Mouse (Mus musculus): ENCODE measurements around the gene Gpbar1. TPM values are rescaled to one million over a fixed set of nuclear protein-coding genes. Genes with fewer than 3 reads are reported as not detected.

The Gpbar1 gene
- polyA plus RNA-seq, 1 experiment from 2014 or later: 0.39 TPM

DNA sequence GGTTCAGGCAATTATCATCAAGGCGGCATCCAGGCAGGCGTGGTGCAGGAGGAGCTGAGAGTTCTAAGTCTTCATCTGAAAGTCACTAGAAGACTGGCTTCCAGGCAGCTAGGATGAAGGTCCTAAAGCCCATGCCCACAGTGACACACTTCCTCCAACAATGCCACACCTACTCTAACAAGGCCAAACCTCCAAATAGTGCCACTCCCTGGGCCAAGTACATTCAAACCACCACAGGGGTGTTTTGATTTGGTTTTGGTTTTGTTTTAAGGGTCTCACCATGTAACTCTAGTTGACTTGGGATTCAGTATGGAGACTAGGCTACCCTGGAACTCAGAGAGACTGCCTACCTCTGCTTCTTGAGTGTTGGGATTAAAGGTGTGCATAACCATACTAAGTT is 27.2 kb downstream of the Gpbar1 start, which contains the start of gene Tmbim1:
Tmbim1 (minus strand) TSS at position 101 of the 400 bp plus-strand sequence.
- Histone ChIP-seq H3K4me2 (ENCODE audit: low read depth, low read length) (peak within 1 kb of the TSS; percentile 92), H3K9ac (ENCODE audit: low read depth, low read length) (no peak within 1 kb of the TSS), H3K4me3 (ENCODE audit: low read depth, low read length) (peak within 1 kb of the TSS; percentile 86), H3K9me3 (replicated peaks; ENCODE audit: control insufficient read depth, low read length) (no peaks in the 10 kb centered on the region), H3K27ac (ENCODE audit: low read length) (no peak within 1 kb of the TSS; the same call in 1 of the 2 replicates), H3K36me3 (ENCODE audit: control insufficient read depth, insufficient read depth) (no peaks in the 10 kb centered on the region), H3K27me3 (ENCODE audit: control insufficient read depth, insufficient read depth, low read depth, low read length) (no peaks in the 10 kb centered on the region), H3K4me1 (ENCODE audit: control insufficient read depth, low read depth, low read length) (peaks cover 40% of the 10 kb centered on the region)
- 86% methylated on average over 2 of the region's 2 CpGs for WGBS (ENCODE audit: insufficient replicate concordance)
- no peak for ATAC-seq (ENCODE audit: low read depth)

DNA sequence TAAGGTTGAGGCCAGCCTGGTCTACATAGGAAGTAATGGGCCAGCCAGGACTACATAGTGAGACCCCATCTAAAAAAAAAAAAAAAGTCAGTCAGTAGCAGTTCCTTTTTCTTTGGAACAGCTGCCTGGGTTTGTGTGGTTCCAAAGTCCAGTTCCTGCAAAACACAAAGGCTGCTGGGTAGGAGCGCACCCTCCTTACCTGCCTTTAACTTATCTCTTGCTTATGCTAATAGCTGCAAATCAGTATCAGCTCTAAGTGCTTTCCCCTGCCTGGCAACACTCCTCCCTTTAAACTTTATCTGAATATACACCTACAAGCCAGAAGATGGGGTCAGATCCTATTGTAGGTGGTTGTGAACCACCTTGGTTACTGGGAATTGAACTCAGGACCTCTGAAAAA is 28.8 kb downstream of the Gpbar1 start:
- Histone ChIP-seq H3K4me3 (ENCODE audit: low read depth, low read length) (no peak overlapping the region), H3K4me1 (ENCODE audit: control insufficient read depth, low read depth, low read length) (peaks cover 36% of the 10 kb centered on the region), H3K36me3 (ENCODE audit: control insufficient read depth, insufficient read depth) (no peaks in the 10 kb centered on the region), H3K9me3 (replicated peaks; ENCODE audit: control insufficient read depth, low read length) (no peaks in the 10 kb centered on the region), H3K9ac (ENCODE audit: low read depth, low read length) (no peak overlapping the region), H3K27me3 (ENCODE audit: control insufficient read depth, insufficient read depth, low read depth, low read length) (no peaks in the 10 kb centered on the region), H3K4me2 (ENCODE audit: low read depth, low read length) (no peak overlapping the region), H3K27ac (ENCODE audit: low read length) (no peak overlapping the region)
- 89% methylated on average over 1 of the region's 1 CpGs for WGBS (ENCODE audit: insufficient replicate concordance)
- no peak for ATAC-seq (ENCODE audit: low read depth)

DNA sequence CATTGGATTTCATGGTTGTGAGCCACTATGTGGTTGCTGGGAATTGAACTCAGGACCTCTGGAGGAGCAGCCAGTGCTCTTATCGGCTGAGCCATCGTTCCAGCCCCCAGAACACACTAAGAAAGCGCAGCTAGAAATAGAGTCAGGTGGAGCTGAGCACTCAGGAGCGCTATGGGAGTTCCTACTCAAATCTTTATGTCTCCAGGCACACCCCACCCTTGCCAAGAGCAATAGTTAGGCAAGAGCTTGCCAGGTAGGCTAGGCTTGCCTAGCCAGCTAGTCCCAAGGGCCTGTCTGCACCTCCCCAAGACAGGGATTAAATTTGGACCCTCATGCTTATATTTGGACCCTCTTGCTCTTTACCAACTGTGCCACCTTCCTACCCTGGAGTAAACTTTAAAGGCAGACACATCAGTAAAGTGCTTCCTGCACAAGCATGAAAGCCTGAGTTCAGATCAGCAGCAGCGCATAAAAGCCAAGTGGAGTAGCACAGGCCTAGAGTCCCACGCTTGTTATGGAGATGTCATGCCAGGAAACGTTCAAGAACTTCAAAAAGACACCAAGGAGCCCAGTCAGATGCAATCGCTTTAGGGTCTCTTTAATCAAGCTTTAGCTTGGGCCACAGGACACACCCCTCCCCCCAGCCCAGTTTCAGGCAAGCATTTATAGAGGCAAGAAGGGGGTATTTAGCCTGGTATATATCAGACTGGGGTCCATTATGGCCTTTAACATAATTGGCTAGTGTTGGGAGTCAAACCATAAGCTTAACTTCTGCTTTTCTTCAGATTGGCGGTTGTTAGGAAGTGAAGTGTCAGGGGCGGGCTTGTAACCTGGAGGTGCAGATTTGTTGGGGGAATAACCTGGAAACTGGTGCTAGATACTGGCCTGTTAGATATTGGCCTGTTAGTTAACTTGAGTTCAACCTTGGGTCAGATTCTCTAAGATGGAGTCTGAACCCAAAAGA is 29.9 kb downstream of the Gpbar1 start:
- ATAC-seq (ENCODE audit: low read depth): no peak
- Histone ChIP-seq H3K9ac (ENCODE audit: low read depth, low read length) (no peak overlapping the region), H3K27me3 (ENCODE audit: control insufficient read depth, insufficient read depth, low read depth, low read length) (no peaks in the 10 kb centered on the region), H3K36me3 (ENCODE audit: control insufficient read depth, insufficient read depth) (no peaks in the 10 kb centered on the region), H3K9me3 (replicated peaks; ENCODE audit: control insufficient read depth, low read length) (no peaks in the 10 kb centered on the region), H3K27ac (ENCODE audit: low read length) (no peak overlapping the region), H3K4me3 (ENCODE audit: low read depth, low read length) (no peak overlapping the region), H3K4me1 (ENCODE audit: control insufficient read depth, low read depth, low read length) (peaks cover 27% of the 10 kb centered on the region), H3K4me2 (ENCODE audit: low read depth, low read length) (no peak overlapping the region)
- WGBS (ENCODE audit: insufficient replicate concordance): 54% methylated on average over 10 of the region's 10 CpGs

GRCm38 (mm10) chr1:74309767-74310166 is 31.4 kb downstream of the Gpbar1 start:
- Histone ChIP-seq H3K4me2 (ENCODE audit: low read depth, low read length) (no peak overlapping the region), H3K36me3 (ENCODE audit: control insufficient read depth, insufficient read depth) (no peaks in the 10 kb centered on the region), H3K4me1 (ENCODE audit: control insufficient read depth, low read depth, low read length) (peaks cover 17% of the 10 kb centered on the region), H3K27ac (ENCODE audit: low read length) (no peak overlapping the region), H3K27me3 (ENCODE audit: control insufficient read depth, insufficient read depth, low read depth, low read length) (no peaks in the 10 kb centered on the region), H3K9me3 (replicated peaks; ENCODE audit: control insufficient read depth, low read length) (no peaks in the 10 kb centered on the region), H3K9ac (ENCODE audit: low read depth, low read length) (no peak overlapping the region), H3K4me3 (ENCODE audit: low read depth, low read length) (no peak overlapping the region)
- 0 out of 2 replicates have a peak, but pooled peaks have one; percentile 16 for ATAC-seq (ENCODE audit: low read depth)
- WGBS (ENCODE audit: insufficient replicate concordance): 32% methylated on average over 3 of the region's 3 CpGs

DNA sequence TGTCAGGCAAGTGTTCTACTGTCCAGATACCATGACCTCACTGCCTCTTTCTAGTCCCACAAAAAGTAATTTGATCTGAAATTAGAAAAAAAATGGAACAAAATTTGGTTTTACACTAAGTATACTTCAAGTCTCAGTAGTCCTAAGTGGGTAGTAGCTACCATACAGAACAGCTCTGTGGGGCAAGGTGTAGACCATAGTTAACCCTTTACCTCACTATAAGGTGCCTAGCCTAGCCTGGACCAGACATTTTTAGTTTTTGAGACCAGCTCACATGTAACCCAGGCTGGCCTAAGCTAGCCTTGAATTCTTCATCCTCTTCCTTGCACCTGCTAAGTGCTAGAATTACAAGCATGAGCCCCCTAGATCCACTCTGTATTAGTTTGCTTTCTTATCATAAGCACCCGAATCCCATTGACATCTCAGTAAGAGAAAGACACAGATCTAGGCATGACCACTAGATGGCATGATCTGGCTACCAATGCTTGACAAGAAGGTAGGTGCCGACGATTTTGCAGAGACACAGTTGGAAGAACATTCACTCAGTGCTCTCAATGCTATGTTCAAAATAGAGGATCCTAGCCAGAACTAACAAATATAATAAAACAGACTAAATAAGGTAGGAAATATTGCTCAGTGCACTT is 34.8 kb downstream of the Gpbar1 start:
- Histone ChIP-seq H3K4me2 (ENCODE audit: low read depth, low read length) (no peak overlapping the region), H3K36me3 (ENCODE audit: control insufficient read depth, insufficient read depth) (no peaks in the 10 kb centered on the region), H3K9ac (ENCODE audit: low read depth, low read length) (no peak overlapping the region), H3K4me3 (ENCODE audit: low read depth, low read length) (no peak overlapping the region), H3K9me3 (replicated peaks; ENCODE audit: control insufficient read depth, low read length) (no peaks in the 10 kb centered on the region), H3K27ac (ENCODE audit: low read length) (no peak overlapping the region), H3K27me3 (ENCODE audit: control insufficient read depth, insufficient read depth, low read depth, low read length) (no peaks in the 10 kb centered on the region), H3K4me1 (ENCODE audit: control insufficient read depth, low read depth, low read length) (peaks cover 3% of the 10 kb centered on the region)
- 0 out of 2 replicates have a peak, but pooled peaks have one; percentile 27 for ATAC-seq (ENCODE audit: low read depth)
- WGBS (ENCODE audit: insufficient replicate concordance): 2% methylated on average over 3 of the region's 3 CpGs

DNA sequence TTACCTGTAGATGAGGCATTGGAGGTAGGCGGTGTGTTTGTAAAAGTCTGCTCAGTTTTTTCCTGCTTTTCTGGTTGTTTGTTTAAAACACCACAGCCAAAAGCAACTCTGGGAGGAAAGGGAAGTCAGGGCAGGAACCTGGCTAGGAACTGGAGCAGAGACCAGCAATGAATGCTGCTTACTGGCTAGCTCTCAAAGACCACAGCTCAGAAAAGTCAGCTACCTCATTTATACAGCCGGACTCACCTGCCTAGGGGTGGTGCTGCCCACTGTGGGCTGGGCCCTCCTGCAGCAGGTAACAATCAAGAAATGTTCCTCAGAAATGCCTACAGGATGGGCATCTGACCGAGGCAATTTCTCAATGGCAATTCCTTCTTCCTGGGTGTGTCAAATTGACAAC is 36.4 kb downstream of the Gpbar1 start:
- no peak overlapping the region for H3K9ac ChIP-seq (ENCODE audit: low read depth, low read length)
- H3K27me3 ChIP-seq (ENCODE audit: control insufficient read depth, insufficient read depth, low read depth, low read length): no peaks in the 10 kb centered on the region
- H3K4me3 ChIP-seq (ENCODE audit: low read depth, low read length): no peak overlapping the region
- H3K27ac ChIP-seq (ENCODE audit: low read length): no peak overlapping the region
- no peak for ATAC-seq (ENCODE audit: low read depth)
- no peaks in the 10 kb centered on the region; the same call in 1 of the 2 replicates for H3K4me1 ChIP-seq (ENCODE audit: control insufficient read depth, low read depth, low read length)
- H3K4me2 ChIP-seq (ENCODE audit: low read depth, low read length): no peak overlapping the region
- 53% methylated on average over 3 of the region's 3 CpGs for WGBS (ENCODE audit: insufficient replicate concordance)
- H3K36me3 ChIP-seq (ENCODE audit: control insufficient read depth, insufficient read depth): no peaks in the 10 kb centered on the region
- H3K9me3 ChIP-seq (replicated peaks; ENCODE audit: control insufficient read depth, low read length): no peaks in the 10 kb centered on the region

- no peak overlapping the region for H3K4me3 ChIP-seq (ENCODE audit: low read depth, low read length)
- H3K4me1 ChIP-seq (ENCODE audit: control insufficient read depth, low read depth, low read length): no peaks in the 10 kb centered on the region; the same call in 1 of the 2 replicates
- H3K36me3 ChIP-seq (ENCODE audit: control insufficient read depth, insufficient read depth): no peaks in the 10 kb centered on the region
- H3K9me3 ChIP-seq (replicated peaks; ENCODE audit: control insufficient read depth, low read length): no peaks in the 10 kb centered on the region
- 49% methylated on average over 4 of the region's 4 CpGs for WGBS (ENCODE audit: insufficient replicate concordance)
- H3K27ac ChIP-seq (ENCODE audit: low read length): no peak overlapping the region
- no peak overlapping the region for H3K9ac ChIP-seq (ENCODE audit: low read depth, low read length)
- ATAC-seq (ENCODE audit: low read depth): no peak
- no peak overlapping the region for H3K4me2 ChIP-seq (ENCODE audit: low read depth, low read length)
- H3K27me3 ChIP-seq (ENCODE audit: control insufficient read depth, insufficient read depth, low read depth, low read length): no peaks in the 10 kb centered on the region
Observed at GRCm38 (mm10) chr1:74316114-74316827, 37.9 kb downstream of the Gpbar1 start.

GRCm38 (mm10) chr1:74318711-74319110 is 40.4 kb downstream of the Gpbar1 start:
- 67% methylated on average over 3 of the region's 3 CpGs for WGBS (ENCODE audit: insufficient replicate concordance)
- H3K9me3 ChIP-seq (replicated peaks; ENCODE audit: control insufficient read depth, low read length): no peaks in the 10 kb centered on the region
- H3K27me3 ChIP-seq (ENCODE audit: control insufficient read depth, insufficient read depth, low read depth, low read length): no peaks in the 10 kb centered on the region
- no peaks in the 10 kb centered on the region for H3K4me1 ChIP-seq (ENCODE audit: control insufficient read depth, low read depth, low read length)
- H3K4me2 ChIP-seq (ENCODE audit: low read depth, low read length): no peak overlapping the region
- no peak overlapping the region for H3K4me3 ChIP-seq (ENCODE audit: low read depth, low read length)
- no peak for ATAC-seq (ENCODE audit: low read depth)
- H3K9ac ChIP-seq (ENCODE audit: low read depth, low read length): no peak overlapping the region
- no peaks in the 10 kb centered on the region for H3K36me3 ChIP-seq (ENCODE audit: control insufficient read depth, insufficient read depth)
- no peak overlapping the region for H3K27ac ChIP-seq (ENCODE audit: low read length)
